Mouse (Mus musculus): ENCODE data around the gene Gba.

The Gba gene

GRCm38 (mm10) chr3:89183058-89183958 is 19.4 kb upstream of the Gba start, which contains the start of gene Fam189b:
Fam189b (plus strand) TSS chr3:89183143.
- peak; percentile 85 to 89 for DNase-seq

GRCm38 (mm10) chr3:89183959-89184315 is 18.8 kb upstream of the Gba start:
- no peak for DNase-seq

DNA sequence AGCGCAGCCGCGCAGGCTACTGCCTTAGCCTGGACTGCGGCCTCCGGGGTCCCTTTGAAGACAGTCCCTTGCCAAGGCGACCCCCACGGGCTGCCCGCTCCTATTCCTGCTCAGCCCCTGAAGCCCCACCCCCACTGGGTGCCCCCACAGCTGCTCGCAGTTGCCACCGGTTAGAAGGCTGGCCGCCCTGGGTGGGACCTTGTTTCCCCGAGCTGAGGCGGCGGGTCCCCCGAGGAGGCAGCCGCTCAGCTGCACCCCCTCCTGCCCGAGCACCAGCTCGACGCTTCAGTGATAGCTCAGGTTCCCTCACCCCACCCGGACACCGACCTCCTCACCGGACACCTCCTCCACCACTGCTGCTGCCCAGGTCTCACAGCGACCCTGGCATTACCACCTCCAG is 15.5 kb upstream of the Gba start:
- no peak for DNase-seq

DNA sequence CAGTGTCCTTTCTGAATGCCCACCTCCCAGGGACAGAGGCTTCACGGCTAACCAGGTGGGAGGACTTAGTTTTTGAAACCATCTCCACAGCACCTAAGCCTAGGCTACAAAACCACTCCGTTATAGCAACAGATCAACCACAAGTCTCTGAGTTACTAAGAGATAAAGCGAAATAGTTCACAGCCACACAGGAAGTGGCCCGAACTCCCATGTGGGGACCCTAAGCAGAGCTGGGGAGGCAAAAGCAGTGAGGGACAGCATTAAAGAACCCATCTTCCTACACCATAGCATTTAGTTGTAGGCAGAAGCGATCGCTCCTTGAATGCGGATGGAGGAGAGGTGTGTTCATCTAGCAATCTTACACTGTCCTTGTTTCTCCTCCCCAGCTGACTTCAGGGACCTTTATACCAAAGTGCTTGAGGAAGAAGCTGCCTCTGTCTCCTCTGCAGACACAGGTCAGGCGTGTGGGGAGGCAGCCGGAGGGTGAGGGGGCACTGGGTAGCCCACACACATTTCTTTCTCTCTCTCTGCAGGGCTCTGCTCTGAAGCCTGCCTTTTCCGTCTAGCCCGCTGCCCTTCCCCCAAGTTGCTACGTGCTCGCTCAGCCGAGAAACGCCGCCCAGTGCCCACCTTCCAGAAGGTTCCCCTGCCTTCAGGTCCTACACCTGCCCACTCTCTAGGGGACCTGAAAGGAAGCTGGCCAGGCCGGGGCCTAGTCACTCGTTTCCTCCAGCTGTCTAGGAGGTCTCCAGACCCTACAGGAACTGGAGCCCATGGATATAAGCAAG is 14.8 kb upstream of the Gba start:
- DNase-seq = no peak

GRCm38 (mm10) chr3:89188478-89188875 is 14.3 kb upstream of the Gba start:
- DNase-seq = no peak

GRCm38 (mm10) chr3:89190436-89190835 is 12.3 kb upstream of the Gba start:
- no peak for DNase-seq

DNA sequence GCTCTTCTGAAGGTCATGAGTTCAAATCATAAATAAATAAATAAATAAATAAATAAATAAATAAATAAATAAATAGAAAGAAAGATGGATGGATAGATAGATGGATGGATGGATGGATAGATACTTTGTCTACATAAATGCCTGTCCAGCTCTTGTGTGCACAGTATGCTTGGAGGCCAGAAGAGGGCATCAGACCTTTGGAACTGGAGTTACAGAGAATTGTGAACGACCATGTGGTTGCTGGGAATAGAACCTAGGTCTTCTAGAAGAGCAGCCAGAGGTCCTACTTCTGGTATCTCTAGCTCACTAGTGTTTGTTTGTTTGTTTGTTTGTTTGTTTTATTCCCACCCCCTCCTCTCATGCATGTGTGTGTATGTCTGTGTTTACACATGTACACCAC is 9.4 kb upstream of the Gba start:
- DNase-seq = no peak

- DNase-seq = no peak
These were observed 8.9 kb upstream of the Gba start for GRCm38 (mm10) chr3:89193853-89194252.

DNA sequence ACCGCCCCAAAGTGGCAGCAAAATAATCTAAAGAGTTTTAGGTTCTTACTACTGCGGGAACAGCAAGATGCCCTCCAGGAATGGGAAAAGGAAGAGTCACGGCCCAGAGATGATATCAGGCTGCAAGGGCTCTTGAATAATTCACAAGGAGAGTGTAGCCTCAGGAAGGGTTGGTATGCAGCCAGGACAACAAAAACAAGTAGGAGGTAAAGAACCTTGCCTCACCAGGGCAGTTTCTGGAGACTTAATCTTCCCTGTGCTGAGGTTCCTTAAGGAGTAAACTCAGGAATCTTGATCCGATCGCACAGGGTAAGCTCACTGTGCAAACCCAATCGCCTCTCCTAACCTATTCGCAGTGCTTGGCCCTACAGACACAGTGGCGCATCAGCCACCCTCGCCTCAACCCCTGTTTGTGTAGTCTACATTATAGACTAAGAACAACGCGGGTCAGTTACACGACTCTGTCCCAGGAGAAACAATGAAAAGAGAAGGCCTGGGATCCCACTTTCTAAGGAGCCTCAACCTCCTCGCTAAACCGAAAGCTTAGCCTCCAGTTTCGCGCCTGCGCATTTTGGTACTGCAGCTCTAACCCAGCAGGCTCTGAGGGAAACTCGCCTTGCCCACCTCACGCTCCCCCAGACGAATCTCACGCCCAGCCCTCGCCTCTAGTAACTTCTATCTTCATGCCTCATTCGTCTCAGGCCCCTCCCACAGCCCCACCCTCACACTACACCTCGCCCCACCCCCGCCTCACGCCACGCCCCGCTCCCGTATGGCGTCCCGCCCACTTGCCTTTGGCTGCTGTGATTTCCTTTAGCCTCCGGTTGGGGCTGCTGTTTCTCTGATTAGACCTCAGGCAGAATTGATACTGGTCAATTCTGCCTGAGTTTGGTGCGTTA is 6.5 kb upstream of the Gba start:
- peak; percentile 92 to 93 for DNase-seq

DNA sequence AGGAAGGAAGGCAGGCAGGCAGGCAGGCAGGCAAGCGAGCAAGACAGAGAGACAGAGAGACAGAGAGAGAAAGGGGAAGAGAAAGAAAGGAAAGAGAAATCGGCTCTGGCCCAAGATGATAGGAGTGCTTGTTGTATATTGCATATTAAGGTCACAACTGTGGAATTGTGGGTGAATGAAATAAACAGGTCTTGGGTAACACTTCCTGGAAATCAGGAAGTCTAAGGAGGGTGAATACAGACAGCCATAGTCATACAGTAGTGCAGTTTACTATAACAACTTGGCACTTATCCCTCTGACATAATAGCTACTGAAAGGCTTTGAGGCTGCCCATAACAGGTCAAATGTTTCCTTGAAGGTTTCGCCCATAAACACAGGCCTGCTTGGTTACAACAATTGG is 2.9 kb upstream of the Gba start:
- DNase-seq = no peak

DNA sequence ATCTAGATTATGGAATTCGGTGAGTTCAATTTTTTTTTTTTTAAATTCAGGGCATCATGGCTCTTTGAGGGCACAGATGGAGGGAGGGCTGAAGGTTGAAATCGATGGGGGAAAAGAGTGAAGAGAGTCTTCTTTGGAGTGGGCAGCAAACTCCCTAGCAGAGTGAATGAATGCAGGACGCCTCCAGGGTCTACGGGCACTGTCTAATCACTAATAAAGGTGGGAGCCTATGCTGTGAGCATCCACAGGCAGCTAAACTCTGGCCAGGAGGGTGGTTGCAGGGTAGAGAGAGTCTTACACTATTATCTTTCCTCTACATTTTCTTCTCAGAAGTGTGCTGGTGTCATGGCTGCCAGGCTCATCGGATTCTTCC is 400 bp downstream of the Gba start:
- DNase-seq = no peak

GRCm38 (mm10) chr3:89206079-89206478 is 3.4 kb downstream of the Gba start:
- no peak for DNase-seq

DNA sequence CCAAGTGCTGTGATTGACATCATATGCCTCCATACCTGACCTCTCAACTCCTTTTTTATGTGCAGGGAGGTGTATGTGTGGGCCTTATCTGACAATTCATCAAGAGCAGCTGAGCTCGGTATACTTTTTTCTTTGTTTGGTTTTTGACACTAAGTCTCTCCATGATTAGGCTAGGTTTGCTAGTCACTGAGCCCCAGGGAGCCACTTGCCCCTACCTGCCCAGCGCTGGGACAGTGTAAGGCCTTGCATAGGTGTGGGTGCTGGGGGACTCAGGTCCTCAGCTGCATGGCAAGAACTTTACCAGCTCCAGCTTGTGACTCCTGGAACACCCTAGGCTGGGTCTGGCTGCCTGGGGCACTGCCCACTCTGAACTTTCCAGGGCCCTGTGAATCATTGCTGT is 4.0 kb downstream of the Gba start:
- DNase-seq = no peak

GRCm38 (mm10) chr3:89208075-89208657 is 5.4 kb downstream of the Gba start:
- no peak for DNase-seq

GRCm38 (mm10) chr3:89208736-89209135 is 6.0 kb downstream of the Gba start:
- DNase-seq = no peak

DNA sequence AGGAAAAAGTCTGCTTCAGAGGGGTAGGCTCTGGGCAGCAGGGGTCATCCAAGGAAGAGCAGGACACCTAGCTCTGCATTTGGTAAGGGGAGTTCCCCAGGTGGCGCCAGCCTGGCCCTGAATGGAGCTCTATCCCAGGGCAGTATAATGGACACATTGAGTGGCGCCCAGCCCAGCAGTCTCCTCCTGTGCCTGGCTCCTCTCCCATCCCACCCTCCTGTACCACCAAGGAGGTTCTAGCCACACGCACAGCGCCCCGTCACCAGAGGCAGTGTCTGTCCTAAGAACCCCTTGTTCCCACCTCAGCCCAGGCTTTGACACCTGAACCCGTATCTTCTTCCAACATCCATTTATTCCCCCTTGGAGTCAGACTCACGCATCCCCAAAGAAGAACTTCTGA is 7.0 kb downstream of the Gba start:
- DNase-seq = no peak

GRCm38 (mm10) chr3:89210162-89210561 is 7.4 kb downstream of the Gba start:
- DNase-seq = peak in 1 of 2 experiments; percentile 34

- DNase-seq = no peak
These were observed 8.0 kb downstream of the Gba start for GRCm38 (mm10) chr3:89210731-89211130.

- peak; percentile 94 to 96 for DNase-seq
These were observed 11.2 kb downstream of the Gba start for GRCm38 (mm10) chr3:89213803-89214530.

DNA sequence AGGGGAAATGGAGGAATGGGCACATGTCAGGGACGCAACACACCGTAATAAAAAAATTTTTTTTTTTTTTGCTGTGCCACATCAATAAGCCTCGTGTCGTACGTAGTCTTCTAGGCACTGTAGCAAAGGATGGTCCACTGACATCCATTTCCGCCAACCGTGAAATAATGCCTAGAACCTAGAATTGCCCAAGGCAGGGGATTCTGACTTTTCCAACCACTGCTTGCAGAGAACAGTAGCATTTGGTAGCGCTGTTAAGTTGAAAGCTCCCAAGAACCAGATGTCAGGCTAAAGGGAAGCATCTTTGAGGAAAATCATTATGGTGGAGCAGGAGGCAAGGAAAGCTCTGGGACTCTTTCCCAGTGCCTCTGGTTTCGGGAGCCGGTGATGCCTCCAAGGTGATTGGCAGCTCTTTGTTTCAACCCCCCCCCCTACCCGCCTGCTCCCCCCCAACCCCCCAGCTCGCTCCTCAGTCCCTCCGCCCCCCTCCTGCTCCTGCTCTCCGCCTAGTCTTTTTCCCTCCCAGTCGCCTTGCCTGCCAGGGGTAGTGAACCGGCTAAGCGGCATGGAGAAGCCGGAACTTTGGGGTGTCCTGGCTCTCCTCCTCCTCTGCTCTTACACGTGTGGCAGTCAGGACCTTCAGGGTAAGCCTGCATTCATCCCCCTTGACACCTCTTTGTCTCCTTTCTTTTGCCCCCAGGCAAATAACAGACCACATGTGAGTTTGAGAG is 12.1 kb downstream of the Gba start, which contains the start of gene Thbs3:
Gene Thbs3, plus strand, starts transcription at position 500 of the 731 bp plus-strand sequence.
- no peak for DNase-seq

DNA sequence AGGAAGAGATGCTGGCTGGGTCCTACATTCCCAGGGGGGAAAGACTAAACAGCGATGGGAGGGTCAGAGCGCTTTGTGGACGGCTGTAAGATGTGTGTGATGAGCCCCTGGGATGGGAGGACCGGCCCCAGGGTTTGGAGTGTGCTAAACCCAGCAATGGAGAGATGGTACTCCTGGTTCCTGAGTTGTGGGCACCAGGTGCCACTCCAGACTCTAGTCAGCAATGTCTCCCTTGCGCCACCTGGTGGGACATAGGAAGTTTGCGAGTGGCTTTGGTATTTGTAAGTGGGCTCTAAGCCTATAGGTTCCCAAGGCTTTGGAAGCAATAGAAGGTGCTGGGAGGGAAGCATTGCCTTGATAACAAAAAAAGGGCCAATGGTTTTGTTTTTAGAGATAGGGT is 13.1 kb downstream of the Gba start:
- DNase-seq = peak; percentile 82 to 88
